Mouse (Mus musculus): ENCODE results near the gene Rtca. TPM values are rescaled to one million over a fixed set of nuclear protein-coding genes. Genes with fewer than 3 reads are reported as not detected.

The Rtca gene
- polyA plus RNA-seq, 1 experiment from 2014 or later = 76.1 TPM

GRCm38 (mm10) chr3:116482724-116483123, 25.3 kb downstream of the Rtca start:
- Histone ChIP-seq H3K36me3 (ENCODE audit: control insufficient read depth, insufficient read depth, low read length) (peaks cover 12% of the 10 kb centered on the region), H3K4me1 (replicated peaks; ENCODE audit: control insufficient read depth, insufficient read depth, low read length) (no peaks in the 10 kb centered on the region), H3K27me3 (replicated peaks; ENCODE audit: control insufficient read depth, insufficient read depth, low read length) (no peaks in the 10 kb centered on the region), H3K27ac (ENCODE audit: low read depth) (no peak overlapping the region), H3K4me3 (ENCODE audit: low read depth, low read length) (no peak overlapping the region), H3K9ac (ENCODE audit: low read length) (no peak overlapping the region), H3K4me2 (ENCODE audit: low read length) (no peak overlapping the region), H3K9me3 (ENCODE audit: control insufficient read depth, low read length) (no peaks in the 10 kb centered on the region)
- DNase-seq (ENCODE audit: low spot score) = no peak
- WGBS = 68% methylated on average over 3 of the region's 3 CpGs
- no peak for ATAC-seq (replicated peaks; ENCODE audit: low FRiP score, low TSS enrichment, low read depth)

GRCm38 (mm10) chr3:116480937-116481336, 27.1 kb downstream of the Rtca start:
- H3K36me3 ChIP-seq (ENCODE audit: control insufficient read depth, insufficient read depth, low read length) = no peaks in the 10 kb centered on the region
- no peaks in the 10 kb centered on the region for H3K4me1 ChIP-seq (replicated peaks; ENCODE audit: control insufficient read depth, insufficient read depth, low read length)
- H3K9ac ChIP-seq (ENCODE audit: low read length) = no peak overlapping the region
- no peak overlapping the region for H3K4me3 ChIP-seq (ENCODE audit: low read depth, low read length)
- DNase-seq (ENCODE audit: low spot score) (no peak), ATAC-seq (replicated peaks; ENCODE audit: low FRiP score, low TSS enrichment, low read depth) (peak; percentile 27; the same call in 1 of the 2 replicates)
- no peaks in the 10 kb centered on the region for H3K27me3 ChIP-seq (replicated peaks; ENCODE audit: control insufficient read depth, insufficient read depth, low read length)
- no peak overlapping the region for H3K4me2 ChIP-seq (ENCODE audit: low read length)
- 31% methylated on average over 5 of the region's 5 CpGs for WGBS
- no peaks in the 10 kb centered on the region for H3K9me3 ChIP-seq (ENCODE audit: control insufficient read depth, low read length)
- peak overlapping the region; percentile 18; the same call in 1 of the 2 replicates for H3K27ac ChIP-seq (ENCODE audit: low read depth)

GRCm38 (mm10) chr3:116480119-116480518, 27.9 kb downstream of the Rtca start:
- Histone ChIP-seq H3K4me2 (ENCODE audit: low read length) (no peak overlapping the region), H3K4me3 (ENCODE audit: low read depth, low read length) (no peak overlapping the region), H3K4me1 (replicated peaks; ENCODE audit: control insufficient read depth, insufficient read depth, low read length) (no peaks in the 10 kb centered on the region), H3K36me3 (ENCODE audit: control insufficient read depth, insufficient read depth, low read length) (no peaks in the 10 kb centered on the region), H3K9ac (ENCODE audit: low read length) (no peak overlapping the region), H3K9me3 (ENCODE audit: control insufficient read depth, low read length) (no peaks in the 10 kb centered on the region), H3K27ac (ENCODE audit: low read depth) (peak overlapping the region; percentile 18; the same call in 1 of the 2 replicates), H3K27me3 (replicated peaks; ENCODE audit: control insufficient read depth, insufficient read depth, low read length) (no peaks in the 10 kb centered on the region)
- ATAC-seq (replicated peaks; ENCODE audit: low FRiP score, low TSS enrichment, low read depth) = no peak
- WGBS = 79% methylated on average over 2 of the region's 2 CpGs
- no peak for DNase-seq (ENCODE audit: low spot score)

GRCm38 (mm10) chr3:116477351-116477750, 30.7 kb downstream of the Rtca start:
- H3K4me1 ChIP-seq (replicated peaks; ENCODE audit: control insufficient read depth, insufficient read depth, low read length) = no peaks in the 10 kb centered on the region
- DNase-seq (ENCODE audit: low spot score) (no peak), ATAC-seq (replicated peaks; ENCODE audit: low FRiP score, low TSS enrichment, low read depth) (no peak)
- no peak overlapping the region for H3K27ac ChIP-seq (ENCODE audit: low read depth)
- no peak overlapping the region for H3K4me2 ChIP-seq (ENCODE audit: low read length)
- H3K27me3 ChIP-seq (replicated peaks; ENCODE audit: control insufficient read depth, insufficient read depth, low read length) = no peaks in the 10 kb centered on the region
- no peak overlapping the region for H3K9ac ChIP-seq (ENCODE audit: low read length)
- no peak overlapping the region for H3K4me3 ChIP-seq (ENCODE audit: low read depth, low read length)
- H3K9me3 ChIP-seq (ENCODE audit: control insufficient read depth, low read length) = no peaks in the 10 kb centered on the region
- WGBS = 85% methylated on average over 7 of the region's 7 CpGs
- no peaks in the 10 kb centered on the region for H3K36me3 ChIP-seq (ENCODE audit: control insufficient read depth, insufficient read depth, low read length)

- no peak overlapping the region for H3K4me3 ChIP-seq (ENCODE audit: low read depth, low read length)
- H3K27ac ChIP-seq (ENCODE audit: low read depth) = no peak overlapping the region
- WGBS = 56% methylated on average over 5 of the region's 5 CpGs
- no peaks in the 10 kb centered on the region for H3K4me1 ChIP-seq (replicated peaks; ENCODE audit: control insufficient read depth, insufficient read depth, low read length)
- DNase-seq (ENCODE audit: low spot score) = no peak
- no peaks in the 10 kb centered on the region for H3K27me3 ChIP-seq (replicated peaks; ENCODE audit: control insufficient read depth, insufficient read depth, low read length)
- H3K9ac ChIP-seq (ENCODE audit: low read length) = no peak overlapping the region
- H3K36me3 ChIP-seq (ENCODE audit: control insufficient read depth, insufficient read depth, low read length) = no peaks in the 10 kb centered on the region
- H3K9me3 ChIP-seq (ENCODE audit: control insufficient read depth, low read length) = no peaks in the 10 kb centered on the region
- H3K4me2 ChIP-seq (ENCODE audit: low read length) = no peak overlapping the region
- ATAC-seq (replicated peaks; ENCODE audit: low FRiP score, low TSS enrichment, low read depth) = no peak
Observed at GRCm38 (mm10) chr3:116476686-116477298, 31.2 kb downstream of the Rtca start.

GRCm38 (mm10) chr3:116474602-116475001, 33.4 kb downstream of the Rtca start:
- no peaks in the 10 kb centered on the region for H3K9me3 ChIP-seq (ENCODE audit: control insufficient read depth, low read length)
- no peak overlapping the region for H3K4me3 ChIP-seq (ENCODE audit: low read depth, low read length)
- no peak overlapping the region for H3K9ac ChIP-seq (ENCODE audit: low read length)
- 69% methylated on average over 11 of the region's 11 CpGs for WGBS
- no peaks in the 10 kb centered on the region for H3K36me3 ChIP-seq (ENCODE audit: control insufficient read depth, insufficient read depth, low read length)
- no peak for DNase-seq (ENCODE audit: low spot score)
- H3K27ac ChIP-seq (ENCODE audit: low read depth) = no peak overlapping the region
- no peaks in the 10 kb centered on the region for H3K27me3 ChIP-seq (replicated peaks; ENCODE audit: control insufficient read depth, insufficient read depth, low read length)
- H3K4me2 ChIP-seq (ENCODE audit: low read length) = no peak overlapping the region
- no peaks in the 10 kb centered on the region for H3K4me1 ChIP-seq (replicated peaks; ENCODE audit: control insufficient read depth, insufficient read depth, low read length)
- no peak for ATAC-seq (replicated peaks; ENCODE audit: low FRiP score, low TSS enrichment, low read depth)

- no peaks in the 10 kb centered on the region for H3K4me1 ChIP-seq (replicated peaks; ENCODE audit: control insufficient read depth, insufficient read depth, low read length)
- no peak for ATAC-seq (replicated peaks; ENCODE audit: low FRiP score, low TSS enrichment, low read depth)
- WGBS = 86% methylated on average over 12 of the region's 12 CpGs
Observed at GRCm38 (mm10) chr3:116465709-116466108, 42.3 kb downstream of the Rtca start.

GRCm38 (mm10) chr3:116464318-116464717, 43.7 kb downstream of the Rtca start:
- Histone ChIP-seq H3K4me1 (replicated peaks; ENCODE audit: control insufficient read depth, insufficient read depth, low read length) (no peaks in the 10 kb centered on the region), H3K9ac (ENCODE audit: low read length) (no peak overlapping the region), H3K4me2 (ENCODE audit: low read length) (no peak overlapping the region), H3K9me3 (ENCODE audit: control insufficient read depth, low read length) (no peaks in the 10 kb centered on the region), H3K4me3 (ENCODE audit: low read depth, low read length) (no peak overlapping the region), H3K36me3 (ENCODE audit: control insufficient read depth, insufficient read depth, low read length) (no peaks in the 10 kb centered on the region), H3K27ac (ENCODE audit: low read depth) (no peak overlapping the region), H3K27me3 (replicated peaks; ENCODE audit: control insufficient read depth, insufficient read depth, low read length) (no peaks in the 10 kb centered on the region)
- ATAC-seq (replicated peaks; ENCODE audit: low FRiP score, low TSS enrichment, low read depth) (no peak), DNase-seq (ENCODE audit: low spot score) (no peak)
- WGBS = 47% methylated on average over 2 of the region's 2 CpGs

More at GRCm38 (mm10) chr3:116465709-116466108, 42.3 kb downstream of the Rtca start:
- Histone ChIP-seq H3K9ac (ENCODE audit: low read length) (no peak overlapping the region), H3K4me3 (ENCODE audit: low read depth, low read length) (no peak overlapping the region), H3K27me3 (replicated peaks; ENCODE audit: control insufficient read depth, insufficient read depth, low read length) (no peaks in the 10 kb centered on the region), H3K36me3 (ENCODE audit: control insufficient read depth, insufficient read depth, low read length) (no peaks in the 10 kb centered on the region), H3K9me3 (ENCODE audit: control insufficient read depth, low read length) (no peaks in the 10 kb centered on the region), H3K4me2 (ENCODE audit: low read length) (no peak overlapping the region), H3K27ac (ENCODE audit: low read depth) (no peak overlapping the region)
- DNase-seq (ENCODE audit: low spot score) = no peak

- ATAC-seq (replicated peaks; ENCODE audit: low FRiP score, low TSS enrichment, low read depth) = no peak
- Histone ChIP-seq H3K9ac (ENCODE audit: low read length) (no peak overlapping the region), H3K4me2 (ENCODE audit: low read length) (no peak overlapping the region), H3K4me1 (replicated peaks; ENCODE audit: control insufficient read depth, insufficient read depth, low read length) (no peaks in the 10 kb centered on the region), H3K9me3 (ENCODE audit: control insufficient read depth, low read length) (no peaks in the 10 kb centered on the region), H3K36me3 (ENCODE audit: control insufficient read depth, insufficient read depth, low read length) (no peaks in the 10 kb centered on the region), H3K27ac (ENCODE audit: low read depth) (no peak overlapping the region), H3K4me3 (ENCODE audit: low read depth, low read length) (no peak overlapping the region), H3K27me3 (replicated peaks; ENCODE audit: control insufficient read depth, insufficient read depth, low read length) (no peaks in the 10 kb centered on the region)
- 80% methylated on average over 4 of the region's 4 CpGs for WGBS
- no peak for DNase-seq (ENCODE audit: low spot score)
Observed at GRCm38 (mm10) chr3:116461053-116461452, 47.0 kb downstream of the Rtca start.
